Mouse (Mus musculus): ENCODE results near the gene Rpp38. TPM values are rescaled to one million over a fixed set of nuclear protein-coding genes. Genes with fewer than 3 reads are reported as not detected.

Gene Rpp38
- total RNA-seq, 2 experiments from 2014 or later = 5.2 to 5.6 TPM

GRCm38 (mm10) chr2:3292170-3292569 lies 40.3 kb downstream of the Rpp38 start:
- intact Hi-C loops (cut with DNase I; ENCODE audit: low total_unique reads) = no loop called here
- DNase-seq = no peak

DNA sequence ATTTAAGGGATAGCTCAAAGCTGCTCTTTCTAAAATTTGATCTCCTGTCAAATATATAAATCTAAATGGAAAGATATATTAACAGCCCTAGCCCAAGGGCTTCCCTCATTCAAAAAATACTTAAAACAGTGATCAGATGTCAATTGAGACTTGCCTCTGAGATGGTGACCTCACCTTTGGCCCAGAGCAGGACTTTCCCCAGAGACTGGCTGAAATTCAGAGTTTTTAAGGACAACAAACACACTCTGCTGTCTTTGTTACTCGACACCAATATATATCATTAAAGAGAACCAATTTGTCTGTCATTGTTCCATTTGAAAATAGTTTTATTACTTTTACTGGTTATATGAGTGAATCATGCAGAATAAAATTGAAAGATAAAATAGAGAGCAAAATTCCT lies 42.9 kb downstream of the Rpp38 start:
- DNase-seq = no peak
- intact Hi-C loops (cut with DNase I; ENCODE audit: low total_unique reads) = no loop called here

- no peak for DNase-seq
- intact Hi-C loops (cut with DNase I; ENCODE audit: low total_unique reads) = no loop called here
Measured at GRCm38 (mm10) chr2:3286243-3286642, 46.2 kb downstream of the Rpp38 start.

DNA sequence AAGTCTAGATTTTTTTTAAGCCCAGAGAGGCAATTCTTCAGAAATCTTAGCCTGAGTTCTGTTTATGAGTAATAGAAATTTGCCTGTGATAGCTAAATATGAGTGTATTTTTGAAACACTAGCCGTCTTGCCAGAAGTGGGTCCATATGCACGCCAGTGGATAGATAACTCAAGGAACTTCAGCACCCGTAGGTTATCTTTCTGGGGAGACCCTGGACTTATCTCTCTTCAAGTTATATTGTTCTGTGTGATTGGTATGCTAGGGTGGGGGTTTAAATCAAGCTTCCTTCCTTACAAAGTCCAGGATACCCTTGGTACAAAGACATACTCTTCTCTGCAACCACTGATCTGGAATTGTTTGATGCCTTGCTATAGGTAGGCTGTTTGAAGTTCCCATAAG lies 46.7 kb downstream of the Rpp38 start:
- no peak for DNase-seq
- intact Hi-C loops (cut with DNase I; ENCODE audit: low total_unique reads) = no loop called here

DNA sequence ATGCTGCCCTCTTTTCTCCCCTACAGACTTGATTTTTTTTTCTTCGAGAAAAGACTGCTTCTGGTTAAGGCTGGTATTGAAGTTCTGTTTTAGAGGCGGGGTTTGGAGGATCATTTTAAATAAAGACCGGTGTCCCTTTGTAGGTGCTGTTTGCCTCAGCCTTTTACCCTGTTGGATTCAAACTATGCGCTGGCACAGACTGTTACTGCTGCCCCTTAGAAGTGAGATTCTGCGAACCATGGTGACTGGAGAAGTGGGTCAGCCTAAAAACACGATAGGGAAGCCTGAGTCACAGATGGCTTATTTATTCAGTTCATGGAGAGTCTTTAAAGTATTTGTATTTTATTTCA lies 47.3 kb downstream of the Rpp38 start:
- no peak for DNase-seq
- intact Hi-C loops (cut with DNase I; ENCODE audit: low total_unique reads) = no loop called here

DNA sequence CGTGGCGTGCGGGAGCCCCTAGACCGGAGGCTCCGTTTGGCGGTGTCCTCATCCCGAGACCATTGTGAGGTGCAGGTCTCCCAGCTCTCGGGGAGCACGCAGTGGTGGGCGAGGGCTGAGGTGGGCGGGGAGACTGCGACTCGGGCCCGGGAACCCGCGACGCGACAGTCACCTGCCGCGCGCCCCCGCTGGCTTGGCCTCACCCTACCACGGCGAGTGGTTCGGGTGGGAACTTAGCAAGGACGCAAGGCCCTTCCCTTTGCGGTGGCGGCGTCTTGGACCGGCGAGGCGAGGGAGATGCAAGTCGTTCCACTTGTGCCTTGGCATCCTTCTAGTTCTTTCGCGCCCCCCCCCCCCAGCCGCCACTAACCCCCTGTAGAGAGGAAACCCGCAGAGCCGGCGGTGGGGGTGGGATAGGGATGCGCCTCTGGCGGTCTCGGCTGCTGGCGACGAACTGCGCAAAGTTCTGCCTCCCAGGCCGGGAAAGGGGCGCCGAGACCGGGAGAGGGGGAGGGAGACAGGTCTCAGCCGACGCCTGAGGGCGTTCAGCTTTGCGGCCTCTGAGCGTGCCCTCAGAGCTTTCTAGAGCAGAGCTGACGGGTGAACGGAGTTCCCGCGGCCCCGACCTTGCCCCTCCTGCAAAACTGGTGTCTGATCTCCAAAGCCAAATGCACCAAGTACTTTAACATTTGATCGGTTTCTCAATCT lies 47.8 kb downstream of the Rpp38 start:
- intact Hi-C loops (cut with DNase I; ENCODE audit: low total_unique reads) = no loop called here
- peak; percentile 48 for DNase-seq

GRCm38 (mm10) chr2:3283602-3284472 lies 48.6 kb downstream of the Rpp38 start, which contains the start of gene Nmt2:
Nmt2 (plus strand) TSS chr2:3284212.
- intact Hi-C loops (cut with DNase I; ENCODE audit: low total_unique reads) = no loop called here
- DNase-seq = peak; percentile 100

DNA sequence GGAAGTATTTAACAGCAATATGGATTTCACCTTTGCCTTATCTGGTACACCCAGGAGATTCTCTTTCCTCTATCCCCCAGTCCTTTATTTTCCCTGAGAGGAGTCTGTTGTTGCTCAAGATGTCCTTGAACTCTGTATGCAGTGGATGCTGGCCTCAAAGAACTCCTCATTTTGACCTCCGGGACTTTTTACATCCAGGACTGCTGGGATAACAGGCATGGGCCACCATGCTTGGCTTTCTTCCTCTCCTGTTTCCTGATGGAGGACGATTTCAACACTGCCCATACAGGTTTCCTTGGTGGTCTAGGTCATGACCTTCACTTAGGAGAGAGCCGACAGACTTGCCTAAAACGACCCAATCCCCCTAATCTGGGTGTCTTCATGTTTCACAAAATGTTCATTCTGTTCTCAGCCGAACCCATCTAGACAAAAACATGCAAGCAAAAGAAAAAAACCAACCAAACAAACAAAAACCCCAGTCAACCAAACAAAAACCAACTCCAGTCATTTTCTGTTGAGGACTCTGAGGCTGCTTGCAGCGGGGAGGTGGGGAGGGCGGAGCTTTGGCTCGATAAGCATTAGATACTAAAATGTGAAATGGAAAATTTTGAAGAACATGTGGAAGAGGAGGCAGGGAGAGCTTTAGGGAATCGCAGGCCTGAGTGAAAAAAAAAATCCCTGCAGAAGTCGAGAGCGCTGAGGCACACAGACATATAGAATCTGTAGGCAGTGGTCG lies 49.4 kb downstream of the Rpp38 start:
- DNase-seq = peak; percentile 20
- intact Hi-C loops (cut with DNase I; ENCODE audit: low total_unique reads) = no loop called here

DNA sequence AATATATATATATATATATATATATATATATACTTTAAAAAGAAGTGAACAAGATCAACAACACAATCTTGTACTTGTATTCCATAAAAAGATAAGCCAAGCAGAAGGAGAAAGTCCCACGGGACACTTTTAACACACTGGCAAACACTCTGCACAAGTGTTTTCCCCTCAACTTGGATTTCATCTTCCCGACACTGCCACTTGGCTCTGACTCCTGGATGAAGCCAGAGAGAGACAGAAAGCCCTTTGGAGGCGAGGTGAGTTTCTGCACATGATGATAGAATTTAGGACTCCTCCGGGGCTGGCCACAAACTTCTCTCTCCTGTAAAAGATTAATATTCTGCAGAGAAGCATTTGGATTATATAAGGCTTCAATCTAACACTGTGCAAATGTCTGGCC lies 51.1 kb downstream of the Rpp38 start:
- intact Hi-C loops (cut with DNase I; ENCODE audit: low total_unique reads) = no loop called here

More for the DNA sequence above, 51.1 kb downstream of the Rpp38 start:
- peak; percentile 28 for DNase-seq

Other genes starting within 250 kb of the Rpp38 start
- gene Fam171a1, start 218.4 kb downstream of the Rpp38 start, total RNA-seq (2021) = 1 to 10 TPM; 7.4 to 8.7 TPM
- 1 to 10 TPM; 7.4 to 9.6 TPM for gene Nmt2, start 48.4 kb downstream of the Rpp38 start, total RNA-seq (2021)
- under 1 TPM; 0.43 to 0.64 TPM for gene Acbd7, start 3.5 kb upstream of the Rpp38 start, total RNA-seq (2021)
- gene Olah, start 64.6 kb upstream of the Rpp38 start, total RNA-seq (2021) = not detected
- gene Meig1, start 90.0 kb upstream of the Rpp38 start, total RNA-seq (2021) = not detected
- 1 to 10 TPM; 2.0 to 2.2 TPM for gene Dclre1c, start 91.5 kb upstream of the Rpp38 start, total RNA-seq (2021)
- 1 to 10 TPM in 1 of 2 experiments, under 1 TPM in 1; 0.78 to 1.6 TPM for gene Suv39h2, start 142.4 kb upstream of the Rpp38 start, total RNA-seq (2021)
- gene Gm45902, start 180.1 kb upstream of the Rpp38 start, total RNA-seq (2021) = 1 to 10 TPM; 1.1 to 1.2 TPM
- 10 to 100 TPM; 14.8 to 16.1 TPM for gene Hspa14, start 180.2 kb upstream of the Rpp38 start, total RNA-seq (2021)
- gene Cdnf, start 180.4 kb upstream of the Rpp38 start, total RNA-seq (2021) = 10 to 100 TPM; 22.1 to 24.0 TPM
- 1 to 10 TPM; 5.1 to 7.3 TPM for gene Fam107b, start 237.8 kb upstream of the Rpp38 start, total RNA-seq (2021)